Mouse (Mus musculus): ENCODE results near the gene Lypd3.
"Not testable (repeated sequence)": the region's sequence is repeated elsewhere in the genome, so short reads cannot be mapped to it uniquely, and the experiment has no call there.

Gene Lypd3

GRCm38 (mm10) chr7:24612308-24612910, 23.9 kb upstream of the Lypd3 start:
- DNase-seq (ENCODE audit: low read depth, low spot score) = no peak

GRCm38 (mm10) chr7:24614816-24615215, 21.5 kb upstream of the Lypd3 start:
- no peak for DNase-seq (ENCODE audit: low read depth, low spot score)

GRCm38 (mm10) chr7:24617763-24618162, 18.6 kb upstream of the Lypd3 start:
- no peak for DNase-seq (ENCODE audit: low read depth, low spot score)

- not testable (repeated sequence) for DNase-seq (ENCODE audit: low read depth, low spot score)
These were observed 18.0 kb upstream of the Lypd3 start for GRCm38 (mm10) chr7:24618374-24618773.

GRCm38 (mm10) chr7:24619671-24620397, 16.5 kb upstream of the Lypd3 start:
- no peak for DNase-seq (ENCODE audit: low read depth, low spot score)

- DNase-seq (ENCODE audit: low read depth, low spot score) = no peak
These were observed 15.2 kb upstream of the Lypd3 start for GRCm38 (mm10) chr7:24621193-24621592.

GRCm38 (mm10) chr7:24622967-24623366, 13.4 kb upstream of the Lypd3 start:
- DNase-seq (ENCODE audit: low read depth, low spot score) = no peak

GRCm38 (mm10) chr7:24628685-24629610, 7.4 kb upstream of the Lypd3 start:
- DNase-seq (ENCODE audit: low read depth, low spot score) = peak; percentile 70

GRCm38 (mm10) chr7:24629672-24630071, 6.7 kb upstream of the Lypd3 start:
- DNase-seq (ENCODE audit: low read depth, low spot score) = no peak

GRCm38 (mm10) chr7:24630116-24630880, 6.1 kb upstream of the Lypd3 start:
- DNase-seq (ENCODE audit: low read depth, low spot score) = no peak

GRCm38 (mm10) chr7:24637046-24637445, 696 bp downstream of the Lypd3 start:
- DNase-seq (ENCODE audit: low read depth, low spot score) = no peak

- DNase-seq (ENCODE audit: low read depth, low spot score) = no peak
These were observed 1.9 kb downstream of the Lypd3 start for GRCm38 (mm10) chr7:24638026-24638856.

GRCm38 (mm10) chr7:24640450-24640849, 4.1 kb downstream of the Lypd3 start:
- no peak for DNase-seq (ENCODE audit: low read depth, low spot score)

- DNase-seq (ENCODE audit: low read depth, low spot score) = peak; percentile 50
These were observed 6.1 kb downstream of the Lypd3 start for GRCm38 (mm10) chr7:24642491-24642890.

GRCm38 (mm10) chr7:24644492-24644891, 8.1 kb downstream of the Lypd3 start:
- no peak for DNase-seq (ENCODE audit: low read depth, low spot score)

GRCm38 (mm10) chr7:24644996-24645395, 8.6 kb downstream of the Lypd3 start:
- no peak for DNase-seq (ENCODE audit: low read depth, low spot score)

GRCm38 (mm10) chr7:24646486-24646885, 10.1 kb downstream of the Lypd3 start:
- DNase-seq (ENCODE audit: low read depth, low spot score) = no peak

- DNase-seq (ENCODE audit: low read depth, low spot score) = peak; percentile 59
These were observed 17.3 kb downstream of the Lypd3 start for GRCm38 (mm10) chr7:24653681-24654080.

GRCm38 (mm10) chr7:24659737-24660357, 23.5 kb downstream of the Lypd3 start:
- no peak for DNase-seq (ENCODE audit: low read depth, low spot score)
